Mouse (Mus musculus): ENCODE measurements around the gene Plcd1.

- TF ChIP-seq CTCF (IDR thresholded peaks at IDR 0.05; ENCODE audit: control insufficient read depth, insufficient read depth, insufficient read length) = no peak
- TF ChIP-seq MAX (IDR thresholded peaks at IDR 0.05) = no peak
- TF ChIP-seq USF1 (IDR thresholded peaks at IDR 0.05; ENCODE audit: low read depth) = no peak
- no peak for TF ChIP-seq CEBPB (IDR thresholded peaks at IDR 0.05; ENCODE audit: low read depth)
- no peak for TF ChIP-seq FOSL1 (IDR thresholded peaks at IDR 0.05; ENCODE audit: insufficient read depth, low read length, poor library complexity, severe bottlenecking)
- no peak for TF ChIP-seq MYOG (IDR thresholded peaks at IDR 0.05; ENCODE audit: control insufficient read depth, extremely low read depth, insufficient read length)
These were observed 556 bp downstream of the Plcd1 start for GRCm38 (mm10) chr9:119092473-119093418.

Data from C2C12 (cell line).